Mouse (Mus musculus) heart, embryonic 16.5 days (tissue): ENCODE data around the gene Aspscr1. TPM values are rescaled to one million over a fixed set of nuclear protein-coding genes. Genes with fewer than 3 reads are reported as not detected.
A peak's percentile ranks its signal among the peaks of the same experiment; 100 is the strongest.

Source experiments
- ATAC-seq: fragments of 200-750 bp; cut with Nextera tagmentation; replicated peaks from 2 replicates; pipeline ENCODE4 v1.8.0; 2017; ENCODE audit warnings: moderate number of reproducible peaks; ENCODE audit not compliant: insufficient read depth, low FRiP score; ENCODE audit errors: extremely low read depth
- H3K27ac ChIP-seq: fragments of 300-500 bp; sonication (generic); 2 replicates; pipeline ENCODE4 v1.5.1; 2014; ENCODE audit warnings: mild to moderate bottlenecking, low read length, control low read depth, moderate library complexity
- H3K27me3 ChIP-seq: fragments of 300-500 bp; sonication (generic); 2 replicates; pipeline ENCODE4 v1.6.1; 2014; ENCODE audit warnings: low read length, mixed read lengths; ENCODE audit not compliant: control insufficient read depth, insufficient read depth
- H3K36me3 ChIP-seq: fragments of 300-500 bp; sonication (generic); 2 replicates; pipeline ENCODE4 v1.6.1; 2014; ENCODE audit not compliant: control insufficient read depth, insufficient read depth
- H3K4me1 ChIP-seq: fragments of 300-500 bp; sonication (generic); 2 replicates; pipeline ENCODE4 v1.6.1; 2014; ENCODE audit warnings: low read length, mixed read lengths; ENCODE audit not compliant: control insufficient read depth, insufficient read depth
- H3K4me2 ChIP-seq: fragments of 300-500 bp; sonication (generic); 2 replicates; pipeline ENCODE4 v1.6.1; 2014; ENCODE audit warnings: low read depth, mild to moderate bottlenecking, control low read depth, low read length
- H3K4me3 ChIP-seq: fragments of 300-500 bp; sonication (generic); 2 replicates; pipeline ENCODE4 v1.5.1; 2014; ENCODE audit warnings: mild to moderate bottlenecking, control low read depth, low read length
- H3K9ac ChIP-seq: fragments of 300-500 bp; sonication (generic); 2 replicates; pipeline ENCODE4 v1.6.1; 2014; ENCODE audit warnings: low read length, control low read depth
- H3K9me3 ChIP-seq: fragments of 300-500 bp; sonication (generic); replicated peaks from 2 replicates; pipeline ENCODE4 v1.6.1; 2016; ENCODE audit warnings: low read length; ENCODE audit not compliant: control insufficient read depth
- WGBS: fragments of 180-500 bp; shearing (Covaris S2); extraction: QIAGEN DNeasy Blood & Tissue Kit; methylation state at CpG from one replicate; pipeline ENCODE4 v1.1.7; 2014; 5-methylcytosine and 5-hydroxymethylcytosine counted together
- polyA plus RNA-seq: library from polyadenylated mRNA; unstranded; fragments of >200 nt; fragmentation: Nextera tagmentation; extraction: Ambion mirVana; gene quantifications from 2 replicates; pipeline ENCODE4 v1.2.1, GENCODE M21; 2015

Aspscr1 gene
- polyA plus RNA-seq, 1 experiment from 2014 or later, result 105 TPM

DNA sequence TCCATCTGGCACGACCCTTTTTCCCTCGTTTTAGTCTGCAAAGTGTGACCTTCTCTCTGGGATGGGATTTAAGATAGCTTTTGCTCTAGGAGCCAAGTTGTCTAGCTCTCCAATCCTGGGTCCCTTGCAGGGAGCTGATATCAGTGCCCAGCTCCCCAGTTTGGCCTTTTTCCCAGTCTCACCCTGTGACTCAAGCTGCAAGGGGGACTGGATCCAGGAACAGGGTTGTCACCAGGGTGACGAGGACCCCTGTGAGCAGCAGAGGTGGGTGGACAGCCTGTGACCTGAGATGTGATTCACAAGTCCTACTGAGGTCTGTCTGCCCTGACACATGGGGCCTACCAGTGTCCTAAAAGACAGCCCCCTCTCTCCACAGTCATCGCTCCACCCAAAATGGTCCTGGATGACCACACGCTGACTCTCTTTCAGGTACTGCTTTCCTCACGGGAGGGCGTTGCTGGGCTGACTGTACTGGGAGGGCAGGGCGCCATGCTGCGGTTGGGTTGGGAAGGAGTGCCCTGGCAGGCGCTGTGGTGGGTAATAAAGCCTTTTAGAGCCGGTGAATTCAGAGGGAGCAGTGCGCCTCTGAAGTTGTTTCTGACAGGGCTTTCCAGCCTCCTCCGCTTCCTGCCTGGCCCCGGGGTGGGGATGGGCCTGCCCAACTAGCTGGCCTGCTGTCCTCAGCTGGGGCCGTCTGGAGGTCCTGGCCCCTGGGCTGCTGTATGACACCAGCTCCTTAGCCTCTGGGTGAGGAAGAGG lies 31.1 kb downstream of the Aspscr1 start:
- no peaks in the 10 kb centered on the region for H3K27me3 ChIP-seq
- peaks cover 34% of the 10 kb centered on the region for H3K4me1 ChIP-seq
- ATAC-seq, result peak; percentile 59
- H3K4me3 ChIP-seq, result no peak overlapping the region
- H3K9me3 ChIP-seq, result no peaks in the 10 kb centered on the region
- 48% methylated on average over 15 of the region's 15 CpGs for WGBS
- H3K36me3 ChIP-seq, result 0 out of 2 replicates have a peak, but pooled peaks cover 5% of the 10 kb centered on the region
- H3K4me2 ChIP-seq, result peak overlapping the region; percentile 0; the same call in 1 of the 2 replicates
- 0 out of 2 replicates have a peak overlapping the region, but pooled peaks have one; percentile 51 for H3K9ac ChIP-seq
- peak overlapping the region; percentile 50 for H3K27ac ChIP-seq

DNA sequence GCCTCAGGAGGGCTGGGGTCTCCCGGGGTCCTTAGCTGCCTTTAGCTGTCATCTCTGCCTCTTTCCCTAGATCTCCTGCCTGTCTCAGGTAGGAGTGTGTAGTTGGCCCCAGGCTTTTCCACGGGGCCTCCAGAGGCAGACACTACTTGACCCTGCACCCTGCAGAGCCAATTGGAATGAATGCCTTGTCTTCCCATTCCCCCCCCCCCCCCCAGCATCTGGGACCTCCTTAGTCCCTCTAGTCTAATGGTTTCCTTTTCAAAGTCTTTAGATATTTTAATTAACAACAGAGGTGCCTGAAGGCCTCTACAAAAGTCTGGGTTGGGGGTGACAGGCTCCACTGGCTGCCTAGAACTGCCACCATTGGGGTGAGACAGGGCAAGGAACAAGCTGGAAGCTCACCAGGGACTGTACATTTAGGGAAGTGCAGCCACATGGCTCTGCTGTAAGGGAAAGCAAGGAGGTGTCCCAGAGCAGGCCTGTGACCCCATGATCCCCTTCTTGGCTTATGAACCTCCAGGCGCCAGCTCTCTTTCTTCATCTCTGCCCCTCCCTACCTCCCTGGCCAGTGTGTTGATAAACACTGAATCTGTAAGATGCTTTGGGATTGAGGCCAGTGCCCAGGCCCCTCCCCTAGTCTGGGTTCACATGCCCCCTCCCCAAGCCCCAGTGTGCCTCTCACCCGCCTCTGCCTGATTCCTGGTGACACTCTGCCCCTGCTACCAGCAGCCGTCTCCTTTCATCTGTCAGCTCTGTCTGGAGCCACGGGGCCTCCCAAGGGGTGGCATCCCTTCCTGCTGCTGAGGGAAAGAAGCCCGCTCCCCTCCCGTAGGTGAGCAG lies 31.9 kb downstream of the Aspscr1 start:
- Histone ChIP-seq H3K4me2 (peak overlapping the region; percentile 0; the same call in 1 of the 2 replicates), H3K27ac (peak overlapping the region; percentile 50), H3K36me3 (peaks cover 9% of the 10 kb centered on the region), H3K4me3 (no peak overlapping the region), H3K27me3 (no peaks in the 10 kb centered on the region), H3K9ac (0 out of 2 replicates have a peak overlapping the region, but pooled peaks have one; percentile 51), H3K9me3 (no peaks in the 10 kb centered on the region), H3K4me1 (peaks cover 34% of the 10 kb centered on the region)
- WGBS, result 34% methylated on average over 8 of the region's 8 CpGs
- ATAC-seq, result peak; percentile 15; the same call in 1 of the 2 replicates

DNA sequence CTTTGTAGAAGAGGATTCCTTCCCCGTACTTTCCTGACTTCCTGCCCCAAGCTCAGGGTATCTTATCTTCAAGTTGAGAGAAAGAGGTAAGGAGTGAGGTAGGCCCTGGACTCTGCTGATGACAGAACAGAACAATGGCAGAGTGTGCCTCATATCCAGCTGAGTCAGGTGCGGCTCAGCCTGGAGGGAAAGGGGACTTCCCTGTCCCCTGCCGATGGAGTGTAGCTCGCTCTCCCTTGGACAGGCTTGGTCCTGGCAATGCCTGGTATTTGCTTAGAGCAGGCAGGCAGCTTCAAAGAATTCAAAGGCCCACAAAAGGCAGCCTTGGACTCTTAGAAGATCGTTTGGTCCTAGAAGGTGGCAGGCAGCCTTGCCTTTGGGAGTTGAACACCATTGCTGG lies 33.3 kb downstream of the Aspscr1 start:
- peaks cover 34% of the 10 kb centered on the region for H3K4me1 ChIP-seq
- H3K36me3 ChIP-seq, result peaks cover 19% of the 10 kb centered on the region
- H3K4me2 ChIP-seq, result no peak overlapping the region

DNA sequence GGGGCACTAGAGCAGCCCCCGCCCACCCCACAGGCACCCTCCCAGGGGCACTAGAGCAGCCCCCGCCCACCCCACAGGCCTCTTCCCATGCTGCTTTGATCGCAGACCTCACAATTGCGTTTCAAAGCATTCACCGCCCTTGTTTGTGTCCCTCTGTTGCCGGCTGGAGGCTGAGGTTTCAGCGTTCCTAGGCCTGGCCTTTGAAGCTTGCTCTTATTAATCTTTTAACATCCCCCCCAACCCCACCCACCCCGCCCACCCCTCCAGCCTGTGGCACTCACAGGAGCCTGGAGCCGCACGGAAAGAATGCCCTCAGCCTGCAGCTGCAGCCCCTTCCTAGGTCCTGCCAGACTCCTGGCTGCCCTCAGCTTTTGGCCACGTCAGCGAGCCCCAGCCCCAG lies 34.5 kb downstream of the Aspscr1 start:
- ATAC-seq, result no peak
- H3K27me3 ChIP-seq, result no peaks in the 10 kb centered on the region
- H3K4me3 ChIP-seq, result no peak overlapping the region
- H3K9ac ChIP-seq, result no peak overlapping the region
- peaks cover 34% of the 10 kb centered on the region for H3K4me1 ChIP-seq
- 30% methylated on average over 12 of the region's 12 CpGs for WGBS
- no peaks in the 10 kb centered on the region for H3K9me3 ChIP-seq
- no peak overlapping the region for H3K4me2 ChIP-seq
- no peak overlapping the region for H3K27ac ChIP-seq
- H3K36me3 ChIP-seq, result peaks cover 19% of the 10 kb centered on the region

More for the DNA sequence above, 33.3 kb downstream of the Aspscr1 start:
- 56% methylated on average over 5 of the region's 5 CpGs for WGBS
- no peak overlapping the region for H3K9ac ChIP-seq
- no peaks in the 10 kb centered on the region for H3K27me3 ChIP-seq
- no peak overlapping the region for H3K4me3 ChIP-seq
- no peaks in the 10 kb centered on the region for H3K9me3 ChIP-seq
- no peak for ATAC-seq
- no peak overlapping the region for H3K27ac ChIP-seq

DNA sequence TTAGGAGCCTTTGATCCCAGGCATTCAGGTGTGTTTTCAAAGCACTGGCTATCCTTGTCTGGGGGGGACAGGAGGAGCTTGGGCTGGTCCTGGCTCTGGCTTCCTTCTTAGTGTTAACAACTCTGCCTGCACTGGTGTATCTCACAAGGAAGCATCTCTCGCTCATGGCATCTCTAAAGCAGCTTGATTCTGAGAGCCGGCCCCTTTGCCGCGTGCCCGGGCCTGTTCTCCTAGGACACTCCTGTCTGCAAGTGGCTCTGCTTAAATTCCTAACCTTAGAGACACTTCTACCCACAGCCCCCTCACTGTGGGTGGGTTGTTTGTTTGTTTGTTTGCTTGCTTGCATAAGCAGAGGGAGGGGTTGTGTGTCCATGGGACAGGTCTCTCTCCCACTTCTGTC lies 35.2 kb downstream of the Aspscr1 start:
- Histone ChIP-seq H3K27ac (no peak overlapping the region), H3K27me3 (no peaks in the 10 kb centered on the region), H3K9ac (no peak overlapping the region), H3K36me3 (peaks cover 16% of the 10 kb centered on the region), H3K4me3 (no peak overlapping the region), H3K9me3 (no peaks in the 10 kb centered on the region), H3K4me2 (no peak overlapping the region), H3K4me1 (peaks cover 39% of the 10 kb centered on the region)
- ATAC-seq, result no peak
- 39% methylated on average over 5 of the region's 5 CpGs for WGBS

DNA sequence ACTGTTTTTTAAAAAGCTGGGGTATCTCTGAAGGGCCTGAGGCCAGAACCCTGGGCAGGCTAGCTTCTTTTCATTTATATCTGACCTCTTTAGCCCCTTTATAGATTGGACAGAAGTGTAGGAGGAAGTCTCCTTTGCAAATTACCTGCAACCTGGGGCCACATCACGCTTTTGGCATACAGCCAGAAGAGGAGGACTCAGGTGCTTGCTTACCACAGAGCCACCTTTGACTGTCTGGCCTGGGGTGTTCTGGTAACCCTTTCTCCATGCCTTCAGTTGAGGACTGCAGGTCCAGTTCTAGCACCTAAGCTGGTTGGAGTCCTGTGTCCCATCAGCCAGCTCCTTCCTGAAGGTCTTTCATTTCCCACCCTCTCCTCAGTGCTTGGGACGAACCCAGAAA lies 36.8 kb downstream of the Aspscr1 start:
- Histone ChIP-seq H3K27ac (no peak overlapping the region), H3K9ac (no peak overlapping the region), H3K4me2 (no peak overlapping the region), H3K27me3 (no peaks in the 10 kb centered on the region), H3K9me3 (no peaks in the 10 kb centered on the region), H3K36me3 (peaks cover 16% of the 10 kb centered on the region), H3K4me3 (no peak overlapping the region), H3K4me1 (peaks cover 29% of the 10 kb centered on the region)
- WGBS, result 70% methylated on average over 2 of the region's 2 CpGs
- no peak for ATAC-seq

DNA sequence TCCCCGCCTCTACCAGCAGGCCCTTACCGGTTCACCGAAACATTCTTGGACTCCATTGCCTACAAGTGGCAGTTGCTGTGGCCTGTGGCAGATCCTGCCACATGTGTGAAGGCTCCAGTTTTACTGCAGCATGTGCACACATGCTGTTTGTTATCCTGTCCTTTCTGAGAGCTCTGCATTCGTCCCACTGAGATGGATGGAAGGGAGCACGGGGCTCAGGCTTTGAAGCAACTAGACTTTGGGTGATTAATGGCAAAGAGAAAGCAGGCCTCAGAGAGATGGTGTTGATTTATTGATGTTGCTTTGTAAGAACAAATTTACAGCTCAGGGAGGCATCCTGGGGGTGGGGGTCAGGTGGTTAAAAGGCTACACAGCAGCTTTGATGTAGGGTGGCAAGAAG lies 37.9 kb downstream of the Aspscr1 start:
- Histone ChIP-seq H3K36me3 (peaks cover 16% of the 10 kb centered on the region), H3K4me3 (no peak overlapping the region), H3K27me3 (no peaks in the 10 kb centered on the region), H3K27ac (no peak overlapping the region), H3K4me1 (peaks cover 22% of the 10 kb centered on the region), H3K9ac (no peak overlapping the region), H3K9me3 (no peaks in the 10 kb centered on the region), H3K4me2 (no peak overlapping the region)
- no peak for ATAC-seq
- 78% methylated on average over 5 of the region's 5 CpGs for WGBS

DNA sequence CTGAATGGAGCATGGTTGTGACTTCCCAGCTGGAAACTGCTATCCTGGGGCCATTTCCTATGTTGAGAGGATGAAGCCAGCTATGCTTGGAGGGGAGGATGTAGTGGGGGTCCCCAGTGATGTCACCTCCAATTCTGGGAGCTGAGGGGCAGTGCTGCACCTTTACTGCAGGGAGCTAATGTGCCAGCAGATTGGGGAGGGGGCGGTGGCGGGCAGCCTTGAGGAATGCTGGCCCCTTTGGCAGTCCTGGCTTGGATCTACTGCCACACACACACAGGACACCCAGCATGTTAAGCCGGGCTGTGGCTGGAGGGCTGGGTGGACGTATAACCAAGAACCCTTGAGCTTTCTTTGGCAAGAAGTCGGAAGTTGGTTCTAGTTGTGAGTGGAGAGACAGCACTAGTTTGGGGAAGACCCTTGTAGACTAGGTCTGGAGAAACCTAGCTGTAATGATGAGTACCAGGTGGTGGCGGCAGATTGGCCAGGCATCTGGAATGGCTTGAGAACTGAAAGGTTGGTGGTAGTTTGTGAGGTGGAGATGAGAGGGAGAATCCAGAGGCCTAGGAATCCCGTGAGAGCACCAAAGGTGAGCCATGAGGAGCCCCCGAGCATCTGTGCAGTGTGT lies 39.3 kb downstream of the Aspscr1 start:
- H3K27me3 ChIP-seq, result no peaks in the 10 kb centered on the region
- H3K4me3 ChIP-seq, result no peak overlapping the region
- peaks cover 16% of the 10 kb centered on the region for H3K36me3 ChIP-seq
- WGBS, result 53% methylated on average over 8 of the region's 8 CpGs
- no peak for ATAC-seq
- H3K27ac ChIP-seq, result no peak overlapping the region
- H3K9ac ChIP-seq, result 0 out of 2 replicates have a peak overlapping the region, but pooled peaks have one; percentile 26
- no peaks in the 10 kb centered on the region for H3K9me3 ChIP-seq
- 0 out of 2 replicates have a peak overlapping the region, but pooled peaks have one; percentile 100 for H3K4me2 ChIP-seq
- peaks cover 18% of the 10 kb centered on the region for H3K4me1 ChIP-seq
